Mouse (Mus musculus) bone marrow, adult 2 months (tissue): ENCODE results near the gene Creb3l4.

Source experiments
- CTCF ChIP-seq: fragments of 200-500 bp; IDR thresholded peaks from 2 replicates; pipeline ENCODE4 v1.5.1; 2011; ENCODE audit warnings: low read length, control low read depth; ENCODE audit not compliant: control insufficient read depth, insufficient read depth
- POLR2A ChIP-seq: fragments of 200-500 bp; IDR thresholded peaks from 2 replicates; pipeline ENCODE4 v1.6.1; 2011; ENCODE audit warnings: low read depth, mild to moderate bottlenecking, control low read depth, low read length, borderline replicate concordance; ENCODE audit not compliant: control insufficient read depth

DNA sequence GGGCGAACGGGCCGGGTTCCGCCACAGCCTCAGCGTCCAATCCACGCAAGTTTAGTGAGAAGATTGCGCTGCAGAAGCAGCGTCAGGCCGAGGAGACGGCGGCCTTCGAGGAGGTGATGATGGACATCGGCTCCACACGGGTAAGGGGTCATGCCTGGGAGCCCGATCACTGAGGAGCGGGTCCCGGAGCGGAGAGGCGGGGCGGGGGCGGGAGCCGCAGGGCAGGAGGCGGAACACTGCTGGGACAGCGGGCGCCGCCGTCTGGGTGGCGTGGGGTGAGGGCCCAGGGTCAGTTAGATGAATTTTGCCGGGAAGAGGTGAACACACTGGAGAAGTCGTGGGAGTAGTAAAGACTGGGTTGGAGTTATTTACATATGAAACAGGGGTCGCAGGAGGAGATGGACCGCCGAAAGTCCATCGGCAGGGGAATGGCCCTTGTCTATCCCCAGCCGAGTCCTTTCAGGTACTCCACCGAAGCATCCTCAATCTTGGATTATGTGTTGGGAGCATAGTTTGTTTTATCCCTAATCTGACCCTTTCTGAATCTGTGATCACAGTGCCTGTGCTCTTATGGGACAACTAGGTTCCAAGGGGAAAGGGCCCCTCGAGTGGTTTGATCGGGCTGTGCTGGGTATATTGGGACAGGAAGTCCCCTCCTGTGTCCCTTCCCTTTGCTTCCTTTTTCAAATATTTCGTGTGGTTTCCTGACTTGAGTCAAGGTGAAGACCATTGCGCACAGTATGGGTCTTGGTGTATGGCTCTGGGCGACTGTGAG, 11.3 kb upstream of the Creb3l4 start:
- no peak for TF ChIP-seq CTCF
- TF ChIP-seq POLR2A = no peak
